Mouse (Mus musculus): ENCODE data around the gene Maml3.

DNA sequence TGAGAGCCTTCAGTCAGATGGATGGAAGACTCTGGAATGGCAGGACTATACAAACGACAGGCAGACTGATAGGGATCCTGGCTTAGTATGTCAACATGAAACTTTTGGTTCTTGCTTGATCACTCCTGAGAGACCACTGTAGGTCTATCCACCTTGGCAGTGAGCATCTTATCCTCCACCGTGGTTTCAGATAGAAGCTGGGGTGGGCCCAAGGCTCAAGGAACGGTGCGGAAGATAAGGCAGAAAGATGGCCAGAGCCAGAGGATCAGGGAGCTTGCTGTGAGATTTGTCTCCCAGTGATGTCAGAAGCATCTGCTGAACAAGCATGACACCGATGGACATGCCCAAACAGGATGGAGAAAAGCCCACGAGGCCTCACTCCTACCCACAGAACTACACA lies 362.5 kb downstream of the Maml3 start:
- TF ChIP-seq ZNF384 (IDR thresholded peaks at IDR 0.05; ENCODE audit: low read depth, low read length) (no peak), CHD2 (IDR thresholded peaks at IDR 0.05; ENCODE audit: low read depth, low read length) (no peak), MAFK (IDR thresholded peaks at IDR 0.05; ENCODE audit: insufficient read depth, low read depth, low read length) (no peak)

All from ES-E14 (cell line).